Mouse (Mus musculus): ENCODE data around the gene Serpina3c.
A peak's percentile ranks its signal among the peaks of the same experiment; 100 is the strongest.

Gene Serpina3c

DNA sequence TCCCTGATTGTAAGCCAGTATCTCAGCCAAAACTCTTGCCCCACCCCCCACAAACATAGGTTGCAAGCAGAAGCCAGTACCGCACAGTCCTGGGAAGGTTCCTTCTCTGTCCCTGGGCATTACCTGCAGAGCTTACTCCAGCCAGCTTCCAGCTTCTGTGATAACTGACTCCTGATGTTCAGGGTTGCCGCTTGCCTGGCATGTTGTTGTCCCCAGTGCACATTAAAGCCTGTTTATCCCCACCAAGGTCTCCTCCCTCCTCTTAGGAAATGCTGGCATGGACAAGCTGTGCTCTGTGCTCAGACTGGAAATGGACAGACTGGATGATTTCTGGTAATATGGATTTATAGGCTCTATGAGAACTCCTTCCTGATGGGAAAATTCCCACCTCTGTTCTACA, at the start of gene Serpina3c:
TSS of gene Serpina3c (minus strand) at position 215 of the 400 bp plus-strand sequence.
- no peak for DNase-seq (ENCODE audit: extremely low read depth, insufficient read length, low spot score)

DNA sequence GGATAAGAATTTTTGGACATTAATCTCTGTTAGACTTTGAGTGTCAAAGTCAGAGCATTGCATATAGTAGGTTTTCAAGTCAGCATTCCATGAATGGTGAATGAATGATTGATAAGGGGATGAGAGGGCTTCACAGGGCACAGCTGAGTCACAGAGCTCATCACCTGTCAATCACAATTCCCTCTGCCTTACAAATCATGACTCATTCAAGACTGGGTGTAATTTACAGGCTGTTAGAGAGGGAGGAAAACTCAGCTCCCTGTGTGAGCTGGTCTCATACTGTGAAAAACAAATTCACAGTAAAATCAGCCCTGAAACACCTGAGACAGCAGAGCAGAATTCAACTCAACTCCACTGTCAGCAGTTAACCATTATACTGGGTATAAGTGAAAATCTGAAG, 37.2 kb upstream of the Serpina3c start:
- no peak for DNase-seq (ENCODE audit: extremely low read depth, insufficient read length, low spot score)

DNA sequence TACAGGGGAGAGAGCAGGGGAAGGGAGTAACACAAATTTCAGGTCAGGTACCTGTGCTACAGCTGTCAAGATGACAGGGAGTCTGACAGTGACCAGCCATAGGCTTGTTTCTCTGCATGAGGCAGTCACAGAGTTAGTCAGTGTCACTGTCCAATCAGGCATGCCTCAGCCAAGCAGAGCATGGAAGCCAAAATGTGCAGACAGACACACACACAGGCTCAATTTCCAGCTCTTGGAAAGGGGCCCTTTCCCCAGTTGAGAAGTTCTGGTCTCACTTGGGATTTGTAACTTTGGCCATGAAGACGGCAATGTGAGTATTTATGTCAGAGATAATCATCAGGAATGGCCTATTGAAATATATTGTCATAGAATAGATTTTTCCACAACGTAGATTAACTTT, 35.6 kb upstream of the Serpina3c start:
- no peak for DNase-seq (ENCODE audit: extremely low read depth, insufficient read length, low spot score)

DNA sequence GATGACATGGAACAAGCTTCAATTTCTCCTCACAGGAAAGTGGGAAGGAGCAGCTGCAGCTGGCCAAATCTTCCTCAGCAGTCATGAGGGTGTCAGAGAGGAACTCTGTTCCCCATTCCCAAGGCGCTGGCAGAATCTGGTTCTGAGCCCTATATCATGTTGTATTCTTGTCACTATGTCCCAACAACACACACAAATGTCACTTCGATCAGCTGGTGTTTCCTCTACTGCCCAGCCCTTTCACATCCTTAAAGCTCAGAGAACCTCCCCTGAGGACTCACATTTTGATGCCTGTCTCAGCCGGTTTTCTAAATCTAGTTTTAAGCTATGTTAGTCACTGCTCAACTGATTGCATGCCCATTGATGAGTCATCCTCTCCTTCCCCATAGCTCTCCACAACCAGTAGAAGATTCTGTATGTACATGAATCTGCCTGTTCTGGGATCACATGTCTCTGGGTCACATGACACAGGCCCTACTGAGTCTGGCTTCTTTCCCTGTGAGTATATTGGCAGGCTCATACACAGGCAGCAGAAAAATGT, 32.4 kb upstream of the Serpina3c start:
- peak; percentile 15 for DNase-seq (ENCODE audit: extremely low read depth, insufficient read length, low spot score)

DNA sequence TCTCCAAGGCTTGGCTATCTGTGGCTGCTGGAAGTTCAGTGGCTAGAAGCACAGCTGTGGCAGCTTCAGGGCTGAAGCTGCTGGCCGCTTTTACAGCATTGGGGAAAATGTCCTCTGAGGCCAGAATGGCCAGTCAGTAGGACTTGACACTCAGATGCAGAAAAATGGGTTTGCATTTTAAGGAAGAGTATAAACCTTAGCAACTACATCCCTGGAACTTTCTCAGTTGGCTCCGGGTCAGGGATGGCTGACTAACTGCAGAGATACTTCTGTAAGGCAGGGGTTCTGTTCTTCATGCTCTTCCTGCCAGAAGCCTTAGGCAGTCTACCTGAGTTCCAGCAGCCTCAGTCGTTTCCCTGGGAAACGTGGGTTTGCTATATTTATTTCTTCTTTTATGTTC, 31.4 kb upstream of the Serpina3c start:
- DNase-seq (ENCODE audit: extremely low read depth, insufficient read length, low spot score): no peak

DNA sequence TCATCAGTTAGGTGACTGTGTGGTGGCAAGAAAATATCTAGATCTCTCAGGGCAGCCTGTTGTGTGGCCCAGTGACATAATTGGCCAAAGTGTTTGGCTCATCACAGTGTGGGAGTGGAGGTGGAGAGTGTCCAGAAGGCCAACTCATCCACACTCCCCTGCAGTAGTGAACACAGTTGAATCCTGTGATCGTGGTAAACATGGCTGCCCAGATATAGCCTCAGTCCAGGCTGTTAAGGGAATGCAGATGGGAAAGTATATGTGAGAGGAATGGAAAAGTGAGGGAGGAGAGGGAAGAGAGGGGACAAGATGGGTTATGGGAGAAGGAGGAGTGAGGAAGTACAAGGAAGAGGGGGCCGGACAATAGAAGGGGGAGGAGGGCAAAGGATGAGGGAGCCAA, 25.3 kb upstream of the Serpina3c start:
- no peak for DNase-seq (ENCODE audit: extremely low read depth, insufficient read length, low spot score)

DNA sequence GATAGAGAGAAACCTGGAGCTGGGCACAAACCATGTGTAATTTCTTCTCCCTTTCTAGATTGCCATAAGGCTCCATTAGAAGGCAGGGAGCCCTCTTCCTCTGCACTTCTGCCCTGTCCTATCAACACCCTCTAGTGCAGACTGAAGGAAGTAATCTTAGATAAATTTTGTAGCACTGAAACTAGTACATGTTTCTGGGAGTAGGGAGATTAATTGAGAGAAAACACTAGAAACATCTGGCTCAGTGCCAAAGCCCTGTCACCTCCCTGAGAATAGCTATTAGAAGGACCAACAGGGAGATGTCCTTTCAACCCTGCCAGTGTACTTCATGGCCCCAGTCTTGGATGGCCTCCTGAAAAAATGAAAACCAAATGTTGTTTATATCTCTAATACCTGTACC, 24.9 kb upstream of the Serpina3c start:
- no peak for DNase-seq (ENCODE audit: extremely low read depth, insufficient read length, low spot score)

DNA sequence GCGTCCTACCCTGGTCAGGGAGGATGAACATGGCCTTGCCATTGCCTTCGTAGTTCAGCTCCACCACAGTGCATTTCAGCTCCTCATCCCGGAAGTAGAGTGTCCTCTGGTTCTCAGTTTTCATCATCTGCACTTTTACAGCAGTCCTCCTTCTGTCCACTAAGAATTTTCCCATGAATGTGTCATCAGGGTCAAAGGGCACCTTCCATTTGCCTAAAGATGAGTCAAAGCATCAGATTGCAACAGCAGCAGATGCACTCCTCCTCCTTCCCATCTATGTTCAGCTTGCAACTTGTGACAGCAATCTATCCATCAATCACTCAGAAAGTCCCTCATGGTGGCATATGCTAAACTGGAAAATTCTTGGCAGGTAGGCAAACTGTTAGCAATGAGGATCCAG, 22.0 kb upstream of the Serpina3c start:
- no peak for DNase-seq (ENCODE audit: extremely low read depth, insufficient read length, low spot score)

DNA sequence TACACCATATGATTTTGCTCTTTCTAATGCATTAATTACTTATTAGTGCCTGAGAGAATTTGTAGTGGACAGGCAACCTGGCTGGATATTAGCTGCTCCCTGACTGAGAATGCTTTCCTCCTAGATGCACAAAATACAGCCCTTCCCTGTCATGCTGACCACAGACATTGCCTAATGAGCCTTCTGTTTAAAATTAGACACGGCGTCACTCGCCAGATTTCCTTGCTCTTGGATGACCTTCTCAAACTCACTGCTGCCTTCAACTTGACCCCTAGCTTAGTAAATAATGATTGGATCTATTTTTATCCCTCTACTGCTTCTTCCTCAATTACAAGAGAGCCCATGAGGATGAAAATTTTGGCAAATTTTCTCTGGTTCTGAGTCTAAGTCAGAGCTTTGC, 21.1 kb upstream of the Serpina3c start:
- DNase-seq (ENCODE audit: extremely low read depth, insufficient read length, low spot score): peak; percentile 10

DNA sequence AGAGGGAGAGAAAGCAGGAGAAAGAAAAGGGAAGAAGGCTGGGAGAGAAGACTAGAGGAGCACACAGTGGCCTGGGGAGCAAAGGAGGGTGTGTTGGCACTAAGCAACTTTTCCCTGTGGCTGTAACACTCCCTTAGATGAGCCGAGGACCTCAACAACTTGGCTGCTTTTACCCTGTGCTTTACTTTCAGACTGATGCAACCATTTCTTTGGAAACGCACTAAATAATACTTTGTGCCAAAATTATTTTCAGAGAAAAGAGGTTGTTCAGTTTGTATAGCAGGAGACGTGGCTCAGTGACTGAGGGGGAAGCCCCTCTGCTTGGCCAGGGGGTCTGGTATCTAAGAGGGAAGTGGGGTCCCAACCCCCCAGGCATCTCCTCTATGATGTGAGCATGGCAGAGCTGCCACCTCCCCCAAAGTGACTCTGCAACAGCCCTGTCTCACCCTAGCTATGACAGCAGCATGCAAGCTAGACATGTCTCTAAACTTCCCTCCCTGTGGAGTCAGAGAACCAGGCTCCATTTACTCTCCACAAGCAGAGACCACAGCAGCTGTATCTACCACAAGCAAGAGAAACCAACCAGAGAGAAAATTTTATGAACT, 527 bp downstream of the Serpina3c start:
- DNase-seq (ENCODE audit: extremely low read depth, insufficient read length, low spot score): no peak

DNA sequence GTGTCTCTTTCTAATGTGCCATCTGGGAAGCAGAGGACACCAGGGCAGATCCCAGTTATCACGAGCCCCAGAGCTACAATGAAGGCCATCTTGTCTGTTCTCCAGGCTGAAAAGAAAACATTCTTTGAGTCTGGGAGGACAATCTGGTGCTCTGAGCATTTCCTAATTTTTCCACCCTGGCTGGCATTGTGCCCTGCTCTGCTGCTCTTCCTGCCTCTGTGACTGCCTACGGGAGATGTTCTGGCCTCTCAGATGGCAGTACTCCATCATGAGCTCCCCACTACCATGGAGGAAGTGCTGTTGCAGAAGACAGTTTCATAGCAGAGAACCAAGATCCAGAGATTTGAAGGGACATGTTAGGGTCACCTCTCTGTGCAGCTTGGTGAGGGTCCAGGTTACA, 1.7 kb downstream of the Serpina3c start:
- no peak for DNase-seq (ENCODE audit: extremely low read depth, insufficient read length, low spot score)

DNA sequence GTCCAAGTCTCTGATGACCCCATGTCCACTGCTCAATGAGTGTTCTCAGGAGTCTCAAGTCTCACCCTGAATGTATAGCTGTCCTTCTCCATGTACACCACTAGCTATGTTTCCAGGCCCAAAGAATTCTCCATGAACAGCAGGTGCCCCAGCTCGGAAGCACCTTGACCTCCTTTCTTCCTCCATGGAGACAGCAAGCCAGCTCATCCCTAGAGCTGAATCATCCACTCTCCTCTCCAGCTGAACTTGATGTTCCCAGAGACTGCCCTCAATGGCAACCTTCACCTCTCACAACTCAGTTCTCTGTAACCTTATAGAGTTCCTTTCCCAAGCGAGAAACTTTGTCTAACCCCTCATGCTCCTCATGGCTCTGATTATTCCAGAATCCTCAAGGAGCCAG, 8.1 kb downstream of the Serpina3c start:
- no peak for DNase-seq (ENCODE audit: extremely low read depth, insufficient read length, low spot score)

DNA sequence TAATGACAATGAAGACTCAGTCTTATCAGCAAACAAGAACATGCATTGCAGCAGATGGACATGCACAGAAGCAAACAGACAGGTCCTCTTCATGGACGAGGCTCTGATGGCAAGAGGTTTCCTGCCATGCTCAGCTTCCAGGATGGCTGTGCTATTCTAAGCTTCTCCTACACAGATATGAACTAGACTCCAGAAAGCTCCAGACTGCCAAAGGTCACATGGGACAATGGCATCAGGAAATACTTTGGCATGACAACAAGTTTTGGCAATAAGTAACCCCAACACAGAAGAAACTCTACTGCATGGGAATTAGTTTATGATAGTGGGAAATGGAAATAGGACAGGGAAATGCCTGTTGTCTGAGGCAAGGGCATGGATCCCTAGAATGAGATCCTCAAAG, 10.4 kb downstream of the Serpina3c start:
- no peak for DNase-seq (ENCODE audit: extremely low read depth, insufficient read length, low spot score)

DNA sequence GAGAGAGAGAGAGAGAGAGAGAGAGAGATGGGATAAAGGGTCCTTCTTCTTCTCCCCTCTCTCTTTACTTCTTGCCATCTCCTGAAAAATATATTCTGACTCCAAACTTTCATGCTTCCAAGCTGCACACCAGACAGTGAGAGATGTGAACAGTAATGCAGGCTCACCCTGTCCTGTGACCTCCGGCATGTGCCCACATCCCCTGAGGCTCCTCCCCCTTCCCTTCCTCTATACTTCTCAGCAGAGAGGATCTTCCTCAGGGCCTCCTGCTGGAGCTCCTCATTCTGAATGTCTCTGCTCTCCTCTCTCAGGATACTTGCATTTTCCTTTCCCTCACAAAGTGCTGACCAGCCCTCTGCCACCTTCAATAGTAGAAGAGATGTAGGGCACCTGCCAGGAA, 11.2 kb downstream of the Serpina3c start:
- no peak for DNase-seq (ENCODE audit: extremely low read depth, insufficient read length, low spot score)

DNA sequence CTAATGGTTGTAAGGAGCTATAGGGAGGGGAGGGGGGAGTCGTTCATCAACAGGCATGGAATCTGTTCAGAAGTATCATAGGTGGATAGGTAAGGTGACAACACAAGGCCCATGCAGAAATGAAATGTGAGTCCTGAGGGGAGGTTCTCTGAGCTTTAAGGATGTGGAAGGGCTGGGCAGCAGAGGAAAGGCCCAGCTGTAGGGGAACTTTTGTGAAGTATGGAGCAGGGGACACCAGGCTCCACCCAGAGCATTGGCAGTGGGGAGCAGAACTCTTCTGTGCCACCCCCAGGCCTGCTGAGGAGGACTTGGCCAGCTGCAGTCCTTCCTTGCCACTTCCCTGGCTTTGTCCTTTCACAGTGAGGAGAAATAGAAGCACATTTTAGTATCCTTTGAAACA, 12.2 kb downstream of the Serpina3c start:
- DNase-seq (ENCODE audit: extremely low read depth, insufficient read length, low spot score): peak; percentile 10

DNA sequence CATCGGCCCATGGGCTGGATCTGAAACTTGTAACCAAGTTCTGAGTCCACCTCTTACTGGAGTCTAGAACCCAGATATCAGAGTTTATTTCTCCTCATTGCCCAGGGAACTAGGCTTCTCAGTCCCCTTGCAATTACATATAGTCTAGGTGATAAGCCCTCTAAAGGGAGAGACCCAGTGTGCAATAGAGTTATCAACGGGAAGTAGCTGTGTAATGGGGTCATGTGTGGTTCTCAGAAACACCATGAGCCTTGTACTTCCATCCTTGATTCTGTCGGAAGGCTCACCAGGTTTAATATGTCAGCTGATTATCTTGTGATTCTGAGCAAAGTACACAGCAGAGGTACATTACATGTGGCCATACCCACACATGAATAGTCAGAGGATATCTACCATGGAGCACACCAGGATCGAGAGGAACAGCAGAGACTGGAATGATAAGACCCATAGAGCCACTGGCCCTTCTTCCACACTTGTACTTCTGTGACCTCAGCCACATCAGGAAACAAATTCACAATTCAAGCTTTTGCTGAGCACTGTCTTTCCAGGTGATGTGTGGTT, 13.0 kb downstream of the Serpina3c start:
- DNase-seq (ENCODE audit: extremely low read depth, insufficient read length, low spot score): no peak

DNA sequence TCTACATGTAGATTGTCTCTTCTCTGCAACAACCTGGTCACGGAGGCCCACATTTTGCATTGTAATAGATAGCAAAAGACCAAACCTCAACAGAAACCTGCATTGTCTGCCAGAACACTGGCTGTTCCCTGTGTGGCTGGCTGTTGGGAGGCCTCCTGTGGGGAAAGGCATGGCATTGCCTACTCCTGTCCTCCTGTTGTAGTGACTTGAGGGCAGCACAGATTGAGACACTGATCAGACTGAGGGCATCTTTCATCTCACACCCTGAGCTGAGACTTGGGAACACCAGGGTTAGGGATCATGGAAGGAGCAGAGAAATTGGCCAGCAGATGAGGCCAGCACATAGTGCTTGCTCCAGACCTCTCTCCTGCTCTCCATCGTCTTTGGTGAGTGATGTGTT, 15.5 kb downstream of the Serpina3c start:
- DNase-seq (ENCODE audit: extremely low read depth, insufficient read length, low spot score): no peak

DNA sequence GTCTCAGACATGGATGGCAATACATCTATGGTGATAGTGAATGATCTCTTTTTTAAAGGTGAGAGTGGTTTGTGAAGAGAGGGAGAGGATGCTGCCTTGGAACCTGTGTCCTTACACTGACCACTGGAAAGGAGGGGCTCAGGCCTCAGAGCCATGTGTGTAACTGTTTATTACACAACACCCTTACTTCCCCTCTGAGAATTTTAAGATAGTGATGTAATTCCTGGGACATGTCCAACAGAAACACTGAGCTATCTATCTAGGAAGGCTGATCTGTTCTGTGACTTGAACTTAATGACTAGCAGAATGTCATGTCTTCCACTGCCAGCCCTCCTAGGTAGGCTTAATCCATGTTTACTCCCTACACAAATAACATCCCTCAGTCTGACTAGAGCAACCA, 22.6 kb downstream of the Serpina3c start:
- no peak for DNase-seq (ENCODE audit: extremely low read depth, insufficient read length, low spot score)

DNA sequence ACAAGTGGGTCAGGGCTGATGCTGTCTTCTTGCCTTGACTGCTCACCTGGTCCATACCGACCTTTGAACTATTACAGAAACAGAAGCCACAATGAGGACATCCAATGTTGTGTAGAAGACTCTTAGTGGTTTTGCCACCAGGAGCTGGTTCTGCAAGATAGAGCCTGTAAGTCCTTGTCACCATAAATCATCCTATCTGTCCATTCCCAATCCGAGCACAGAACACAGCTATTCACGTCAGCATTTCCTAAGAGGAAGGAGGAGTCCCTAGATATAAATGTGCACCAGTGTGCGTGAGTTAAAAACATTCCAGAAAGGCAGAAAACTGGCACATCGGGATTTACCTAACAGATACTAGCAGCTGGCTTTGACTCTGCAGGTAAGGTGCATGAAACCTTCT, 26.0 kb downstream of the Serpina3c start, which contains the start of gene Serpina3b:
TSS of gene Serpina3b (plus strand) at position 301 of the 400 bp plus-strand sequence.
- DNase-seq (ENCODE audit: extremely low read depth, insufficient read length, low spot score): no peak

DNA sequence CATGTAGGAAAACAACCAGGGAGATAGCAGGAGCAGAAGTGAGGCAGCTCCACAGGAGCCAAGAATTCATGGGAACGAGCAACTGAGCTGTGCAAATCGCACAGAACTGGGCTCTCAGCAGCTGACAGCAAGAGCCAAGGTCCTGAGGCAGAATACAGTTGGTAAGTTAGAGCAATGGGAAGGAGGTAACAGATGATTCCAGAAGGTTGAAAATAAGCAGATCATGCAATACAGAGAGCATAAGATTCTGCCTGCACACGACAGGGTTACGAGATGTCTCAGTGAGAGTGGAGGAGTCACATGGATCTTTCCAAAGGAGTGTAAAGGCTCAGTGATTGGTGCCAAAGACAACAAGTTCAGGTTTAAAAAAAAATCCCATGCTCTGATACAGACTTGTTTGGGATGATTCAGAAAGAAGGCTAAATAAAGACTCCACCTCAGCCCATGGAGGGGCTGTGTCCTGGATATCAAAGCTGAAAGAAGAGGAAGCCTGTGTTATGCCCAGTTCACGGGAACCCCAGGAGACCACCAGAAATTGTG, 28.6 kb downstream of the Serpina3c start:
- DNase-seq (ENCODE audit: extremely low read depth, insufficient read length, low spot score): no peak

DNA sequence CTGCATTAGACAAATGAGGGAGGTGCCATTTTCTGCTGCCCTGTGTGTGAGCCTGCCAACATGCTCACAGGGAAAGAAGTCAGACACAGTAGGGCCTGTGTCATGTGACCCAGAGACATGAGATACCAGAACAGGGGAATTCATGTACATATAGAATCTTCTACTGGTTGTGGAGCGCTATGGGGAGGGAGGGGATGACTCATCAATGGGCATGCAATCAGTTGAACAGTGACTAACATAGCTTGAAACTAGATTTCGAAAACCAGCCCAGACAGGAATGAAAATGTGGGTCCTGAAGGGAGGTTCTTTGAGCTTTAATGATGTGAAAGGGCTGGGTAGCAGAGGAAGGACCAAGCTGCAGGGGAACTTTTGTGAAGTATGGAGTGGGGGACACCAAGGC, 29.7 kb downstream of the Serpina3c start:
- DNase-seq (ENCODE audit: extremely low read depth, insufficient read length, low spot score): no peak

DNA sequence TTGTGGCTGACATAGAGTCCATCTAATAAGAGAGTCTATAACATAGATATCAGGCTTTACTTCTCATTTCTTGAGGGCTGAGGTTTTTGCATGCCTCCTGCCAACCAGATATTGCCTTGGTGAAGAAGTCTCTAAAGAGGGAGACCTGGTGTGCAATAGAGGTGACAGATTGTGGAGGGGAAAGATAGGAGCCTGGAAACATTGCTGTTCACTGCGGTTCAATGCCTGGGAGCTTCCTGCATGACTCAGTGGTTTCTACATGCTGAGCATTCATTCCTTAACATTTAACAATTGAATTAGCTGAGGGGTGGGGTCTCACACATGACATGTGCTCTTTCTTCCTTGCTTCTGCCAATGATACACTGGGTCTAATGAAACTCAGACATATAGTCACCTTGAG, 30.6 kb downstream of the Serpina3c start:
- no peak for DNase-seq (ENCODE audit: extremely low read depth, insufficient read length, low spot score)
